Mouse (Mus musculus): ENCODE results near the gene Ndufb7. TPM values are rescaled to one million over a fixed set of nuclear protein-coding genes. Genes with fewer than 3 reads are reported as not detected.
"Not testable (repeated sequence)": the region's sequence is repeated elsewhere in the genome, so short reads cannot be mapped to it uniquely, and the experiment has no call there.

Ndufb7 gene
- polyA plus RNA-seq, 1 experiment, result 294 TPM

DNA sequence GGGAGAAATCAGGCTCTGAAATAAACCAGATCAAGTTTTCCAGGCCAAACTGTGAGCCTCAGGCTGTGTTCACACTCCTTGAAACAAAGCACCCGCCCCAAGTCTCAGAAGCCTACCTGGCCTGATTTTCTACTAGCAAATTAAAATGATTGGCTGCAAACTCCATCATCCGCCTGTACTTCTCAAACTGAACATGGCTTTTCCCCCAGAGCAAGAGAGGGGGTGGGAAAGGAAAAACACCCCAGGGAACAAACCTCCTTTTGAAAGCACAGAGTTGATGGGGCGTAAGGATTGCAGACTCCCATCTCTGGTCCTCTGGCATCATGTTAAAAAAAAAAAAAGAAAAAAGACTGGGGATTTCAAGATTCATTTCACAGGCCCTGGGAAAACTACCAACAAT, 26.2 kb downstream of the Ndufb7 start:
- TF ChIP-seq CTCF (IDR thresholded peaks at IDR 0.05; ENCODE audit: borderline replicate concordance, extremely low read depth, insufficient read depth, insufficient read length) (no peak), POLR2A (IDR thresholded peaks at IDR 0.05; ENCODE audit: borderline replicate concordance, extremely low read depth, insufficient read depth, insufficient read length, poor library complexity, severe bottlenecking) (no peak)
- no peak for DNase-seq (ENCODE audit: low read depth)

DNA sequence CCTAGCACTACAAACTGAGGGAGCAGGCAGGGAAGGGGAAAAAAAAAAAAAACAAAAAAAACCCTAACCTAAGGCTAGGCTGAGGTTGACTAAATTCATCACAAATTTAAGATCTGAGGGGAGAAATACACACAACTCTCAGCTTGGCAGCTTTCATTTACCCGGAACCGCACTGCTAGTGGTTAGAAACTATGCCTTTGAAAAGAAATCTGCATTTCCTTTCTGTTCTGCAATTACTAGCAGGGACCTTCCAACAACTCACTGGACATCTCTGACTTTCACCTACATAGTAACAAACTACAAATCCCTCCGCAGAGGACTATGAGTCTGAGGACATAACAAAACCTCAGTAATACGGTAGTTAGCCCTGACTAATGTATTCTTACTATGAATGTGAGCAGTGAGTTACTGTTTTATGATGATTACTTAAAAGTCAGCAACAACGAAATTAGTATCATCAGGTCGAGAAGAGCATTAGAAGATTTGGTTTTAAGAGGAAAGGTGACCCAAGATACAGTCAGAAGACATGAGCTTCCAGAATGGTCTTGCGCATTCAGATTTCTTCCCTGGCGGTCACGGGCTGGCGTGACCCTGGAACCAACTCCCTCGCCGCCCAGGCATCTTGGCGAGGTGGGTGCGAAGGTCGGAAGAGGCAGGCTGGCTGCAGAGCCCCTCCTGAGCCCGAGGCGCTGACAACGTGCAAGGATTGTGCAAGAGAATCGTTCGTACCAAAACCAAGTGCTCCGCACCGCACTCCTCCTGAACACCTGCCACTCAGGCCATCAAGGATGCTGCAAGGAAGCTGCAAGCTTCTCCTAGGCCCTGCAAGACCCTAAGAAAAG, 27.1 kb downstream of the Ndufb7 start:
- DNase-seq (ENCODE audit: low read depth), result peak; percentile 31
- TF ChIP-seq CTCF (IDR thresholded peaks at IDR 0.05; ENCODE audit: borderline replicate concordance, extremely low read depth, insufficient read depth, insufficient read length) (no peak), POLR2A (IDR thresholded peaks at IDR 0.05; ENCODE audit: borderline replicate concordance, extremely low read depth, insufficient read depth, insufficient read length, poor library complexity, severe bottlenecking) (no peak)

DNA sequence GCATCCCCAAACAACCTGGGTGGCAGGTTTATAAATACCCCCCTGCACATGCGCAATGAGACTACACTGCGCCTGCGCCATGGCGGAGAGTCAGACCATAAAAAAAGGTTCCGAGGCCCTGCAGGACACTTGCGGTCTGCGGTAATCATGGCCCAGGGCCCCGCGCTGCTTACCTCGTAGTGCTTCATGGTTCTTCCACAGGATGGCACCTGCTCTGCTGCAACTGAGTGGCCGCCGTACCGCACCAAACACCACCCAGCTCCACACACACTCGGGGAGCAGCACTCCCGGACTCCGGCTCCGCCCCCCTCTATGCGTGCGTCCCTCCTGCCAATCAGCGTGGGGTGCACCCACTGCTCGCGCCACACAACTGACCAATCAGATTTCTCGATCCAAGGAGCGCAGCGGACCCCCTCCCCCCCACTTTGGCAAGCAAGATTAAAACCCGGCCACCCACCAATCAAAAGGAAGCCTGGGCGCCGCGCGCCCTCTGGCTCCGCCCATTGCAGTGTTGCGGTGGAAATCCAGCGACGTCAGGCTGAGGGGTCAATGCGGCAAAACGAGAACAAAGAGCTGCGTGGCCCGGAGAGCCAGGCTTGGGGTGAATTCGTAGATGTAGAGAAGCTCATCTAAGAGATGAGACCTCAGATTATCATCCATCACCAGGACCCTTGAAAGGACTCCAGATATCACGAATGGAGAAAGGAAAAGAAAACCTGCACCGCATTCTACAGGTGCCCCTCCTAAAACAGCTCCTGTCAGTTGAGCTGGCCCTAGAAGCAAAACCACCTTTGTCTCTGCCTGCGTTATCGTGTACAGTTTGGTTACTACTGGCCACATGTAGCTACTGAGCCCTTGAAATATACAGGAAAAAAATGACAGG, 27.9 kb downstream of the Ndufb7 start:
- peak; percentile 100 for DNase-seq (ENCODE audit: low read depth)
- TF ChIP-seq POLR2A (IDR thresholded peaks at IDR 0.05; ENCODE audit: borderline replicate concordance, extremely low read depth, insufficient read depth, insufficient read length, poor library complexity, severe bottlenecking), result peak; percentile 70; the same call in 1 of the 2 replicates
- no peak for TF ChIP-seq CTCF (IDR thresholded peaks at IDR 0.05; ENCODE audit: borderline replicate concordance, extremely low read depth, insufficient read depth, insufficient read length)

DNA sequence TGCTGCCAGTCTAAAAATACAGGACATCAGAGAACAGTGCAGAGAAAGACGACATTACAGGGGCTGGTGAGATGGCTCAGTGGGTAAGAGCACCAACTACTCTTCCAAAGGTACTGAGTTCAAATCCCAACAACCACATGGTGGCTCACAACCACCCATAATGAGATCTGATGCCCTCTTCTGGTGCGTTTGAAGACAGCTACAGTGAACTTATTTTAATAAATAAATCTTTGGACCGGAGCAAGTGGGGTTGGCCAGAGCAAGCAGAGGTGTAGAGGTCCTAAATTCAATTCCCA, 28.5 kb downstream of the Ndufb7 start:
- not testable (repeated sequence) for DNase-seq (ENCODE audit: low read depth)

DNA sequence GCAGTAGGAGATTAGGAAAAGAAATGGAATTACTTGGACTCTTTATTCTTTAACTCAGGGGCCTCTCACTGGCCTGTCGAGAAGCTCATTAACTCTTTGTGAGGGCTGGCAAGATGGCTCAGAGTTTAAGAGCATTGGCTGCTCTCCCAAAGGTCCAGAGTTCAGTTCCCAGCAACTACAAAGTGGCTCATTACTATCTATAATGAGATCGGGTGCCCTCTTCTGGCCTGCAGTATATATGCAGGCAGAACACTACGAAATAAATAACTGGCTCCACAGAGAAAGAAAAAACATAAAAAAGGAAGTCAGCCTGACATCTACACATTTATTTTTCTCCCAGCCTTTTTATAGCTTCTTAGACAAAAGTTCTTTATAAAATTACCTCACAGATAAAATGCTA, 29.9 kb downstream of the Ndufb7 start:
- DNase-seq (ENCODE audit: low read depth), result peak; percentile 39
- peak; percentile 31; the same call in 1 of the 2 replicates for TF ChIP-seq CTCF (IDR thresholded peaks at IDR 0.05; ENCODE audit: borderline replicate concordance, extremely low read depth, insufficient read depth, insufficient read length)
- no peak for TF ChIP-seq POLR2A (IDR thresholded peaks at IDR 0.05; ENCODE audit: borderline replicate concordance, extremely low read depth, insufficient read depth, insufficient read length, poor library complexity, severe bottlenecking)

DNA sequence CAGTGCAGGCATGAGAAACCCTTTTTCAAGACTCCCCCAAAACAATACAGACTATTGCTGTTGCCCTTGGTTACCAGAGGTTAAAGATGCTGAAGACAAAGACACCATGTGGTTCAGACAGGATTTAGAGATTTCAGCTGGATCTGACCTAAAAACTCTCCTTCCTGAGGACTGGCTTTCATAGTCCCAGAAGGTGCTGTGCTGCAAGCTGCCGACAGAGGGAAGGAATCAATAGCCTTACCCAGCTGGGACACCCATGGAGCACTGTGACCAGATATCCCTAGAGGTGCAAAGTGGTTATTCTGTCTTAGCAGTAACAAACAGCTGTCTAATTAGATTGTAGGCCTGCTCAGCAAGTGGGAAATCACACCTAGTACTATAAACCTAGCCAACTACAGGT, 31.7 kb downstream of the Ndufb7 start:
- DNase-seq (ENCODE audit: low read depth), result no peak
- TF ChIP-seq POLR2A (IDR thresholded peaks at IDR 0.05; ENCODE audit: borderline replicate concordance, extremely low read depth, insufficient read depth, insufficient read length, poor library complexity, severe bottlenecking) (no peak), CTCF (IDR thresholded peaks at IDR 0.05; ENCODE audit: borderline replicate concordance, extremely low read depth, insufficient read depth, insufficient read length) (peak; percentile 33; the same call in 1 of the 2 replicates)

DNA sequence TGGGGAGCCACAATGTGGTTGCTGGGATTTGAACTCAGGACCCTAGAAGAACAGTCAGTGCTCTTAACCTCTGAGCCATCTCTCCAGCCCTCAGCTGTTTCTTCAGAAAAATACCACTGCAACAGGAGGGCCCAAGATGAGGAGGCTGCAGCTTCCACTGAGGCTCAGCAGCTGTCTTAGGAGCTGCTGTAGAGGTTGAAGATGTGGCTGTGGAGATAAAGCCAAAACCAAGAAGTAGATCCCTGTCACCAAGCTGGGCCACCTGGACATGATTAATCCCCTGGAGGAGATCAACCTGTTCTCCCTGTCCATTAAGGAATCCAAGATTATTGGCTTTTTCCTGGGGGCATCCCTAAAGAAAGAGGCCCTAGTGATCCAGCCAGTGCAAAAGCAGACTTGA, 33.3 kb downstream of the Ndufb7 start:
- TF ChIP-seq POLR2A (IDR thresholded peaks at IDR 0.05; ENCODE audit: borderline replicate concordance, extremely low read depth, insufficient read depth, insufficient read length, poor library complexity, severe bottlenecking), result no peak
- no peak for TF ChIP-seq CTCF (IDR thresholded peaks at IDR 0.05; ENCODE audit: borderline replicate concordance, extremely low read depth, insufficient read depth, insufficient read length)
- DNase-seq (ENCODE audit: low read depth), result no peak

DNA sequence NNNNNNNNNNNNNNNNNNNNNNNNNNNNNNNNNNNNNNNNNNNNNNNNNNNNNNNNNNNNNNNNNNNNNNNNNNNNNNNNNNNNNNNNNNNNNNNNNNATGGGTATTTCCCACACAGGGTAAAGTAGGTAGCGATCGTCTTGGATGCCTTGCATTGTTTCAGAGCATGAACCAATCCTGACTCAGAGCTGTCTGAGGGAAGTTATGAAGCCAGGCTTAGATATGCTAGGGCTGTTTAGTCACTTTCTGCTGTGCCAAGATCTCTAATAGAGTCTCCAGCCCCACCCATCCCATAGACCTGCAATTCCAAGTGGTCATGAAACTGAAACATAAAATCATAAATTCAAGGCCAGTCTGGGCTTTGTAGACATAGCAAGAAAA, 36.2 kb downstream of the Ndufb7 start:
- no peak for DNase-seq (ENCODE audit: low read depth)

DNA sequence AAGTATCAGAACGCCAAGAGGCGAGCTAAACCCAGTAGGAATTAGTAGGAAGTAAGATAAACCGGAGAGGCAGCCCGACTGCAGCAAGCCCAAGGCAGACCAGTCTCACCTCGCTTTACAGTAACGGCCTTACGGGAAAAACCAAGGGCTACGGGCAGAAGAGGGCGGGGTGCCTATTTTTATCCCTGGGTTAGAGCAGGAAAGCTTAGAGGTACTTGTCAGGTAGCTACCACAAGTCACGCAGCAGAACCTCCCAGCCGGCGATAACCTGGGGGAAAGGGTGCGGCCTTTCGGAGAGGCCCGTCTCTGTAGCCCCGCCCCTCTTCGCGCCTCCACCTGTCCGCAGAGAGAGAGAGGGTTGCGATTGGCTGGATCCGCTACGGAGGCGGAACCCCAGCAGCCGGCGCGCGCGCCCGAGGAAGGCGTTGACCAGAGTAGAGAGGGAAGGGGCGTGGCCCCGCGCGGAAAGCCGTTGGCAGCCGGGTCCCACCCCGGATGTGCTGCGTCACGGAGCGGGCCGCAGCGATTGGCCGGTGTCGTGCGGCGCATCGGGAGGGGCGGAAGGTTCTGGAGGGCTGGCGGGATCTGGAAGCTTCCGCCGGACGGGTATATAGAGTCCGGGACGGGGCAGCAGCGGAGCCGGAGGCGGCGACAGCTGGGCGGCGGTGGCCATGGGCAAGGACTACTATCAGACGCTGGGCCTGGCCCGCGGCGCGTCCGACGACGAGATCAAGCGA, 41.4 kb downstream of the Ndufb7 start, which contains the start of the genes Tecr and Dnajb1:
Tecr (minus strand) TSS at position 311 of the 737 bp plus-strand sequence.
Dnajb1 (plus strand) TSS at position 533 of the 737 bp plus-strand sequence.
- TF ChIP-seq CTCF (IDR thresholded peaks at IDR 0.05; ENCODE audit: borderline replicate concordance, extremely low read depth, insufficient read depth, insufficient read length) (no peak), POLR2A (IDR thresholded peaks at IDR 0.05; ENCODE audit: borderline replicate concordance, extremely low read depth, insufficient read depth, insufficient read length, poor library complexity, severe bottlenecking) (peak; percentile 93)
- DNase-seq (ENCODE audit: low read depth), result peak; percentile 100

More for the DNA sequence above, 36.2 kb downstream of the Ndufb7 start:
- TF ChIP-seq CTCF (IDR thresholded peaks at IDR 0.05; ENCODE audit: borderline replicate concordance, extremely low read depth, insufficient read depth, insufficient read length) (no peak), POLR2A (IDR thresholded peaks at IDR 0.05; ENCODE audit: borderline replicate concordance, extremely low read depth, insufficient read depth, insufficient read length, poor library complexity, severe bottlenecking) (no peak)

DNA sequence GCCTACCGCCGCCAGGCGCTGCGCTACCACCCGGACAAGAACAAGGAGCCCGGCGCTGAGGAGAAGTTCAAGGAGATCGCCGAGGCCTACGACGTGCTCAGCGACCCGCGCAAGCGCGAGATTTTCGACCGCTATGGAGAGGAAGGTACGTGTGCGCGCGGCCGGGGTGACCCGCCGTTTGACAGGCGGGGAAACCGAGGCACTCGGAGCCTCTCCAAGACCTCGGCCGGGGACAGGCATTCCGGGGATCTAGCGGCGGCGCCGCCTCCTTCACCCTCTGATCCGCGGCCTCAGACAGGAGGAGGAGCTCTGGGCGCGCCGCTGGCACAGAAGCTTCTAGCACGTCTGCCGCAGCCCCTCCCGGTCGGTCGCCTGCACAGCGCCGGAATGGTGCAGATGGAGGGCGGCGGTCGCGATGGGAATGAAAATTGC, 41.9 kb downstream of the Ndufb7 start:
- DNase-seq (ENCODE audit: low read depth), result peak; percentile 90
- TF ChIP-seq POLR2A (IDR thresholded peaks at IDR 0.05; ENCODE audit: borderline replicate concordance, extremely low read depth, insufficient read depth, insufficient read length, poor library complexity, severe bottlenecking), result peak; percentile 5; the same call in 1 of the 2 replicates
- TF ChIP-seq CTCF (IDR thresholded peaks at IDR 0.05; ENCODE audit: borderline replicate concordance, extremely low read depth, insufficient read depth, insufficient read length), result no peak

DNA sequence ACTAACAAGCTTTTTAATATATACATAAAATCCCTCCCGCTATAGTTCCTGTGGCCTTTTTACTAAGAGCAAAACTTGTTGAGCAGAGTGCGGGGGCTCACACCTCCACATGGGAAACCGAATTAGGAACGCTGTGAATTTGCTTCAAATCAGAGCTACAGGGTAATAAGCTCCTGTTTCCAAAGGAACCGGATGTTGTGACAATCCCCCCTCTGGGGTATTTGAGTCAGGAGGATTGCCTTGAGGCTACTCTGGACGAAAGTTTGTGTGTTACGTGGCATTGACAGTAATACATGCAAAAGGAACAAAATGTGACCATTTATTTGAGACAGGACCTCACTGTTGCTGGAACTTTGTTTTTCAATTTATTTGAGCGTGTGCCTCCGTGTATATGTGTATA, 42.6 kb downstream of the Ndufb7 start:
- DNase-seq (ENCODE audit: low read depth), result peak; percentile 15
- TF ChIP-seq POLR2A (IDR thresholded peaks at IDR 0.05; ENCODE audit: borderline replicate concordance, extremely low read depth, insufficient read depth, insufficient read length, poor library complexity, severe bottlenecking) (no peak), CTCF (IDR thresholded peaks at IDR 0.05; ENCODE audit: borderline replicate concordance, extremely low read depth, insufficient read depth, insufficient read length) (no peak)
